Mouse (Mus musculus) CH12.LX (cell line): ENCODE data around the gene Akap1. TPM values are rescaled to one million over a fixed set of nuclear protein-coding genes. Genes with fewer than 3 reads are reported as not detected.
A peak's percentile ranks its signal among the peaks of the same experiment; 100 is the strongest.

Experiments
- DNase-seq: peaks from one replicate; pipeline ENCODE4 v3.0.0-alpha.2; 2013; ENCODE audit errors: extremely low read depth
- H3K27ac ChIP-seq: 2 replicates; pipeline ENCODE4 v1.5.1; 2012; ENCODE audit warnings: low read depth, mild to moderate bottlenecking, control low read depth, moderate library complexity; ENCODE audit not compliant: insufficient read depth
- H3K27me3 ChIP-seq: replicated peaks from 2 replicates; pipeline ENCODE3; 2012; ENCODE audit warnings: inconsistent platforms
- H3K36me3 ChIP-seq, 2 experiments: replicated peaks in 1 of 2; 2 replicates each; pipeline versions ENCODE3 to v1.6.1; 2012; ENCODE audit warnings: inconsistent platforms in 1 of 2, low read length in 1 of 2, mild to moderate bottlenecking in 1 of 2, mixed read lengths in 1 of 2, moderate library complexity in 1 of 2; ENCODE audit not compliant: control insufficient read depth in 1 of 2, insufficient read depth in 1 of 2
- H3K4me1 ChIP-seq, 2 experiments: 2 replicates each; pipeline ENCODE4 v1.6.1; 2012; ENCODE audit warnings: inconsistent platforms in 1 of 2, moderate library complexity in 1 of 2; ENCODE audit not compliant: insufficient read depth in 2 of 2, control insufficient read depth in 1 of 2
- H3K4me2 ChIP-seq: 2 replicates; pipeline ENCODE4 v1.6.1; 2012; ENCODE audit warnings: low read depth, mild to moderate bottlenecking, control low read depth; ENCODE audit not compliant: poor library complexity, insufficient read depth, severe bottlenecking
- H3K4me3 ChIP-seq, 3 experiments: fragments of 150-350 bp in 1 of 3; sonication (generic) in 1 of 3; replicated peaks in 1 of 3; 2 replicates each; pipeline versions ENCODE3 to v1.5.1; 2011 to 2012; ENCODE audit warnings: low read depth in 2 of 3, low read length in 2 of 3, mild to moderate bottlenecking in 2 of 3, moderate library complexity in 2 of 3, control low read depth in 1 of 3, improper control_type of control experiment in 1 of 3, inconsistent platforms in 1 of 3, mixed read lengths in 1 of 3; ENCODE audit not compliant: poor library complexity in 1 of 3
- H3K79me2 ChIP-seq: replicated peaks from 2 replicates; pipeline ENCODE4 v1.6.1; 2012; ENCODE audit warnings: mild to moderate bottlenecking, moderate library complexity; ENCODE audit not compliant: control insufficient read depth, poor library complexity, insufficient read depth, severe bottlenecking; ENCODE audit errors: extremely low read depth
- H3K9ac ChIP-seq: 2 replicates; pipeline ENCODE4 v1.6.1; 2012; ENCODE audit warnings: low read depth, mild to moderate bottlenecking, control low read depth, moderate library complexity; ENCODE audit not compliant: insufficient read depth
- H3K9me3 ChIP-seq: replicated peaks from 2 replicates; pipeline ENCODE3; 2012; ENCODE audit warnings: low read length, inconsistent platforms, mixed read lengths
- BHLHE40 ChIP-seq: IDR thresholded peaks from 2 replicates; pipeline ENCODE4 v1.6.1; 2011; ENCODE audit warnings: mild to moderate bottlenecking, low read depth, low read length, improper control_type of control experiment
- CHD2 ChIP-seq: IDR thresholded peaks from 2 replicates; pipeline ENCODE4 v1.6.1; 2011; ENCODE audit warnings: low read length, improper control_type of control experiment
- CTCF ChIP-seq, 2 experiments: IDR thresholded peaks in 1 of 2; conservative IDR thresholded peaks in 1 of 2; 2 replicates each; pipeline ENCODE4 v1.5.1; 2011 to 2012; ENCODE audit warnings: low read depth in 2 of 2, low read length in 2 of 2, improper control_type of control experiment in 1 of 2, inconsistent platforms in 1 of 2, mild to moderate bottlenecking in 1 of 2, moderate library complexity in 1 of 2
- EP300 ChIP-seq: IDR thresholded peaks from 2 replicates; pipeline ENCODE4 v1.6.1; 2011; ENCODE audit warnings: low read length, improper control_type of control experiment
- HCFC1 ChIP-seq: IDR thresholded peaks from 2 replicates; pipeline ENCODE4 v1.6.1; 2012; ENCODE audit warnings: low read depth, mild to moderate bottlenecking, inconsistent platforms, low read length, improper control_type of control experiment
- MAFK ChIP-seq: IDR thresholded peaks from 2 replicates; pipeline ENCODE4 v1.6.1; 2011; ENCODE audit warnings: low read length, improper control_type of control experiment; ENCODE audit not compliant: insufficient replicate concordance
- MAX ChIP-seq: IDR thresholded peaks from 2 replicates; pipeline ENCODE4 v1.6.1; 2011; ENCODE audit warnings: low read length, improper control_type of control experiment
- MAZ ChIP-seq: IDR thresholded peaks from 2 replicates; pipeline ENCODE4 v1.6.1; 2012; ENCODE audit warnings: low read depth, mild to moderate bottlenecking, inconsistent platforms, low read length, improper control_type of control experiment, moderate library complexity
- MEF2A ChIP-seq: IDR thresholded peaks from 2 replicates; pipeline ENCODE4 v1.6.1; 2014; ENCODE audit warnings: low read depth, mild to moderate bottlenecking, inconsistent platforms, low read length, improper control_type of control experiment, borderline replicate concordance
- RAD21 ChIP-seq: IDR thresholded peaks from 2 replicates; pipeline ENCODE4 v1.6.1; 2011; ENCODE audit warnings: low read depth, mild to moderate bottlenecking, low read length, improper control_type of control experiment, moderate library complexity
- RCOR1 ChIP-seq: conservative IDR thresholded peaks from 2 replicates; pipeline ENCODE4 v1.6.1; 2012; ENCODE audit warnings: low read depth, mild to moderate bottlenecking, inconsistent platforms, low read length, improper control_type of control experiment
- SIN3A ChIP-seq: IDR thresholded peaks from 2 replicates; pipeline ENCODE4 v1.6.1; 2012; ENCODE audit warnings: low read length, improper control_type of control experiment, inconsistent platforms
- TBP ChIP-seq: conservative IDR thresholded peaks from 2 replicates; pipeline ENCODE4 v1.6.1; 2011; ENCODE audit warnings: low read depth, low read length, improper control_type of control experiment
- TCF12 ChIP-seq: IDR thresholded peaks from 2 replicates; pipeline ENCODE4 v1.6.1; 2014; ENCODE audit warnings: low read depth, mild to moderate bottlenecking, inconsistent platforms, low read length, improper control_type of control experiment
- ZMIZ1 ChIP-seq: IDR thresholded peaks from 2 replicates; pipeline ENCODE4 v1.6.1; 2012; ENCODE audit warnings: low read depth, mild to moderate bottlenecking, inconsistent platforms, low read length, improper control_type of control experiment
- ZNF384 ChIP-seq: IDR thresholded peaks from 2 replicates; pipeline ENCODE4 v1.6.1; 2012; ENCODE audit warnings: low read depth, low read length, improper control_type of control experiment, inconsistent platforms
- dilution Hi-C: fragments of 300-500 bp; cut with MboI; formaldehyde crosslinking; loops from 2 replicates; pipeline ENCODE4 v1.14.3; 2020; ENCODE audit warnings: low sequenced_read_pairs; ENCODE audit not compliant: extremely low pct_unique_long_range_greater_than_20kb, extremely low pct_ligation_motif_present
- in situ Hi-C: fragments of 300-500 bp; cut with MboI; formaldehyde crosslinking; loops from 3 replicates; pipeline ENCODE4 v1.14.3; 2019; ENCODE audit warnings: low sequenced_read_pairs, low pct_ligation_motif_present, low pct_unique_long_range_greater_than_20kb, mixed read lengths
- polyA plus RNA-seq: library from polyadenylated mRNA; unstranded; fragments of >175 nt; gene quantifications from 2 replicates; pipeline ENCODE4 v1.2.1, GENCODE M21; 2012; ENCODE audit warnings: low read depth; ENCODE audit not compliant: insufficient read length
- total RNA-seq, 2 experiments: library from RNA; depleted of rRNA; stranded (reverse); fragments of 300-350 nt in 1 of 2; fragments of >200 nt in 1 of 2; gene quantifications; 2 replicates each; pipeline ENCODE4 v1.2.3; 2012 to 2014

Akap1 gene
- total and polyA plus RNA-seq, 3 experiments: 46.4 to 54.8 (median 51.6) TPM

- TF ChIP-seq BHLHE40 (peak; percentile 72), ZNF384 (peak; percentile 85; the same call in 1 of the 2 replicates), TCF12 (no peak), MEF2A (peak; percentile 58; the same call in 1 of the 2 replicates)
- no peak overlapping the region for H3K27ac ChIP-seq
- no peaks in the 10 kb centered on the region for H3K9me3 ChIP-seq
- H3K27me3 ChIP-seq: no peaks in the 10 kb centered on the region
- peaks cover 60% of the 10 kb centered on the region for H3K79me2 ChIP-seq
- H3K4me1 ChIP-seq: peaks cover 37 to 91% of the 10 kb centered on the region in 2 experiments
- dilution Hi-C loops (no loop called here), in situ Hi-C loops (no loop called here)
- DNase-seq: peak; percentile 46
- H3K36me3 ChIP-seq: peaks cover 0 to 42% of the 10 kb centered on the region in 2 experiments
- H3K9ac ChIP-seq: no peak overlapping the region
- no peak overlapping the region for H3K4me2 ChIP-seq
- H3K4me3 ChIP-seq: no peak overlapping the region
Measured at GRCm38 (mm10) chr11:88857311-88858005, 6.9 kb downstream of the Akap1 start.

GRCm38 (mm10) chr11:88856383-88856782, 8.0 kb downstream of the Akap1 start:
- Histone ChIP-seq H3K36me3 (peaks cover 0 to 49% of the 10 kb centered on the region in 2 experiments), H3K9ac (no peak overlapping the region), H3K4me3 (no peak overlapping the region), H3K79me2 (peaks cover 56% of the 10 kb centered on the region), H3K27me3 (no peaks in the 10 kb centered on the region), H3K4me1 (peaks cover 35 to 92% of the 10 kb centered on the region in 2 experiments), H3K4me2 (no peak overlapping the region), H3K9me3 (no peaks in the 10 kb centered on the region), H3K27ac (no peak overlapping the region)
- TF ChIP-seq SIN3A (no peak), HCFC1 (no peak), RCOR1 (no peak), MAFK (no peak), MAX (no peak), CTCF (conservative IDR thresholded peaks at IDR 0.05 in 1 of 2, IDR thresholded peaks at IDR 0.05 in 1 of 2; ENCODE audit: low read depth in 2 of 2, low read length in 2 of 2) (no peak), CHD2 (no peak), MAZ (no peak), RAD21 (no peak), EP300 (no peak), ZMIZ1 (no peak), TBP (no peak)
- no peak for DNase-seq
- dilution Hi-C loops (no loop called here), in situ Hi-C loops (no loop called here)
